Mouse (Mus musculus): ENCODE data around the gene 1700010I14Rik. TPM values are rescaled to one million over a fixed set of nuclear protein-coding genes. Genes with fewer than 3 reads are reported as not detected.

1700010I14Rik gene
- 2.6 and 2.8 TPM in 2 replicates for polyA plus RNA-seq (2015; fragmentation: Nextera tagmentation; extraction: Ambion mirVana)

GRCm38 (mm10) chr17:8988119-8988807, at the start of gene 1700010I14Rik:
1700010I14Rik (plus strand) TSS chr17:8988333.

All from neural tube, postnatal 0 days (tissue).